Mouse (Mus musculus): ENCODE measurements around the gene Rnf150. TPM values are rescaled to one million over a fixed set of nuclear protein-coding genes. Genes with fewer than 3 reads are reported as not detected.
"Not testable (repeated sequence)": the region's sequence is repeated elsewhere in the genome, so short reads cannot be mapped to it uniquely, and the experiment has no call there.

Gene Rnf150
- polyA plus RNA-seq, 1 experiment from 2014 or later, result 2.1 TPM

DNA sequence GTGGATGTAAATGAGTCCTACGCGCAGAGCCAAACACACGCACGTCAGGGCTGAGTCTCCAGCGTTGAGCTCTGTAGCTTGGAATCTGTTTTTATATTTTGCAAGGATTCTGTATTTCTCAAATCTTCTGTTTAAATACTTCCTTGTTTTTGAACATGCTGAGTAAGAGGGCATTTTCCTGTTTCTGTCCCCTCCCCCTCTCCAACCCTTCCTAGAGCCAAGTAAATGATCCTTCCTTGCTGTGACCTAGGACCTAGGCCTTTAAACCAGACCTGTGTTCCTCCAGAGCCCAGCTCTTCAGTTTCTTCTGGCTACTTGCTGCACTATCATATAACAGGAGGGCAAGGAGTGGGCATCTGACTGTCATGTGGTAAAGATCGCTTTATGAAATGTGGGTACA lies 200.9 kb downstream of the Rnf150 start:
- Histone ChIP-seq H3K27ac (replicated peaks) (no peak overlapping the region), H3K36me3 (no peaks in the 10 kb centered on the region), H3K27me3 (no peaks in the 10 kb centered on the region), H3K4me1 (replicated peaks) (no peaks in the 10 kb centered on the region), H3K9ac (no peak overlapping the region), H3K4me3 (no peak overlapping the region), H3K9me3 (no peaks in the 10 kb centered on the region), H3K4me2 (no peak overlapping the region)
- WGBS, result 92% methylated on average over 6 of the region's 6 CpGs
- no peak for ATAC-seq (ENCODE audit: low FRiP score, low read depth)

DNA sequence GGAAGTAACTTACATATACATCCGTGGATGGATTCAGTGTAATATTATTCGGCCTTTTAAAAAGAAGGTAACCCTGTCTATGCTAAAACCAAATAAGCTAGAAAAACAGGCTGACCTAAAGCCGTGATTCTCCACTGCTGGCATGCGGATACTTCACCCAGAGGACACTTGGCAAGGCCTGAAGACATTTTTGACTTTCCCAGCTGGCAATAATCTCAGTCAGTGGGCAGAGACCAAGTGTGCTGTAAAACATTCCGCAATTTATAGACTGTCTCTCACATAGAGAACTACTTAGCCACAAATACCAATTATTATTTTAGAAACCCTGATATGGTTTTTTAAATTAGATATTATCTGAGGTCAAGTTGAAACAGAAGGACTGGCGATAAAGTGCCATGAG lies 202.9 kb downstream of the Rnf150 start:
- H3K36me3 ChIP-seq, result no peaks in the 10 kb centered on the region
- H3K4me3 ChIP-seq, result no peak overlapping the region
- H3K4me2 ChIP-seq, result no peak overlapping the region
- no peaks in the 10 kb centered on the region for H3K27me3 ChIP-seq
- no peaks in the 10 kb centered on the region for H3K9me3 ChIP-seq
- ATAC-seq (ENCODE audit: low FRiP score, low read depth), result no peak
- no peak overlapping the region for H3K27ac ChIP-seq (replicated peaks)
- H3K9ac ChIP-seq, result no peak overlapping the region
- 89% methylated on average over 6 of the region's 6 CpGs for WGBS
- H3K4me1 ChIP-seq (replicated peaks), result no peaks in the 10 kb centered on the region

- H3K27ac ChIP-seq (replicated peaks), result no peak overlapping the region
- H3K4me1 ChIP-seq (replicated peaks), result no peaks in the 10 kb centered on the region
- no peak for ATAC-seq (ENCODE audit: low FRiP score, low read depth)
- H3K4me2 ChIP-seq, result no peak overlapping the region
- no peaks in the 10 kb centered on the region for H3K36me3 ChIP-seq
- no peak overlapping the region for H3K4me3 ChIP-seq
- H3K9ac ChIP-seq, result no peak overlapping the region
- no peaks in the 10 kb centered on the region for H3K9me3 ChIP-seq
- no peaks in the 10 kb centered on the region for H3K27me3 ChIP-seq
- WGBS, result 86% methylated on average over 3 of the region's 3 CpGs
Measured at GRCm38 (mm10) chr8:83066846-83067245, 203.7 kb downstream of the Rnf150 start.

DNA sequence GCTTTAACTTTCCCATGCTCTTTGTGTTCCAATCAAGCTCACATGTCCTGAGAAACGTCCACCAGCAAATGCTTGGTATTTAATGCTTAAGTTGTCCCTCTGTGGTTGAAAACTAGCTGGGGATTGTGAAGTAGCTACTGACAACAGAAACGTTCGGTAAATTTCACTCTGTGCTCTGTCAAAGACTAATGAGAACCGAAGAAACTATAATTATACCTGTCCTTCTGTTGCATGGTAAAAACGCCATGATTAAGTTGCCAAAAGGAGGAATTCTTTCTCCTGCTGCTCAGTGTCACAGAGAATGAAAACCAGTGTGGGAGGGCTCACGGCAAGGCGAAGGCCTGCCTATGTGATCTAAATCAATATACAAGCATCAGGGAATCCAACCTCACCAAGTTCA lies 204.8 kb downstream of the Rnf150 start:
- H3K4me1 ChIP-seq (replicated peaks), result no peaks in the 10 kb centered on the region
- H3K4me2 ChIP-seq, result no peak overlapping the region
- ATAC-seq (ENCODE audit: low FRiP score, low read depth), result no peak
- H3K9me3 ChIP-seq, result no peaks in the 10 kb centered on the region
- 75% methylated on average over 7 of the region's 7 CpGs for WGBS
- no peaks in the 10 kb centered on the region for H3K27me3 ChIP-seq
- no peak overlapping the region for H3K27ac ChIP-seq (replicated peaks)
- no peak overlapping the region for H3K9ac ChIP-seq
- H3K4me3 ChIP-seq, result no peak overlapping the region
- H3K36me3 ChIP-seq, result no peaks in the 10 kb centered on the region

GRCm38 (mm10) chr8:83074248-83074647 lies 211.1 kb downstream of the Rnf150 start:
- H3K4me2 ChIP-seq, result no peak overlapping the region
- H3K9me3 ChIP-seq, result no peaks in the 10 kb centered on the region
- no peaks in the 10 kb centered on the region for H3K27me3 ChIP-seq
- H3K36me3 ChIP-seq, result no peaks in the 10 kb centered on the region
- no peak for ATAC-seq (ENCODE audit: low FRiP score, low read depth)
- H3K27ac ChIP-seq (replicated peaks), result no peak overlapping the region
- H3K4me1 ChIP-seq (replicated peaks), result no peaks in the 10 kb centered on the region
- 88% methylated on average over 3 of the region's 3 CpGs for WGBS
- no peak overlapping the region for H3K4me3 ChIP-seq
- H3K9ac ChIP-seq, result no peak overlapping the region

- no peaks in the 10 kb centered on the region for H3K36me3 ChIP-seq
- no peak overlapping the region for H3K4me3 ChIP-seq
- WGBS, result 94% methylated on average over 1 of the region's 1 CpGs
- H3K27ac ChIP-seq (replicated peaks), result no peak overlapping the region
- ATAC-seq (ENCODE audit: low FRiP score, low read depth), result peak; percentile 34; the same call in 1 of the 2 replicates
- H3K4me1 ChIP-seq (replicated peaks), result no peaks in the 10 kb centered on the region
- no peak overlapping the region for H3K9ac ChIP-seq
- no peaks in the 10 kb centered on the region for H3K9me3 ChIP-seq
- no peak overlapping the region for H3K4me2 ChIP-seq
- no peaks in the 10 kb centered on the region for H3K27me3 ChIP-seq
Measured at GRCm38 (mm10) chr8:83076621-83077020, 213.5 kb downstream of the Rnf150 start.

DNA sequence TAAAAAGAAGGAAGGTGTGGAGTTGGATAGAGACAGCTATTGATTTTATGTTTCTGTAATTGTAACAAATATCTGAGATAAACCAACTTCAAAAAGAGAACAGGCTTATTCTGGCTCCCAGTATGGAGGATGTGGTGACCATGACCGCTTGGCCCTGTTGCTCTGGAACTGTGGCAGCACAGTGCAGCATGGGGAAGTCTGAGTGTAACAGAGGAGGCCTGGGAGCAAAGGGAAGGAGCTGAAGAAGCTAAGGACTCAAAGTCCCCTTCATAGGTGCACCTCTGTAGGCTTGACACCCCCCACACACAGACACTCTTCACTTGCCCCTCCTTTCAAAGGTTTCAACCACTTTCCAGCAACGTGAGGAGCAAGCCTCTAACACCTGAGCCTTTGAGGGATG lies 214.2 kb downstream of the Rnf150 start:
- no peak for ATAC-seq (ENCODE audit: low FRiP score, low read depth)
- H3K4me3 ChIP-seq, result no peak overlapping the region
- H3K27me3 ChIP-seq, result no peaks in the 10 kb centered on the region
- H3K9me3 ChIP-seq, result no peaks in the 10 kb centered on the region
- H3K27ac ChIP-seq (replicated peaks), result no peak overlapping the region
- no peak overlapping the region for H3K9ac ChIP-seq
- 63% methylated on average over 2 of the region's 2 CpGs for WGBS
- H3K4me2 ChIP-seq, result no peak overlapping the region
- H3K4me1 ChIP-seq (replicated peaks), result no peaks in the 10 kb centered on the region
- no peaks in the 10 kb centered on the region for H3K36me3 ChIP-seq

- H3K27me3 ChIP-seq, result no peaks in the 10 kb centered on the region
- 0 out of 2 replicates have a peak, but pooled peaks have one; percentile 23 for ATAC-seq (ENCODE audit: low FRiP score, low read depth)
- no peak overlapping the region for H3K27ac ChIP-seq (replicated peaks)
- no peak overlapping the region for H3K4me2 ChIP-seq
- no peaks in the 10 kb centered on the region for H3K9me3 ChIP-seq
- no peak overlapping the region for H3K4me3 ChIP-seq
- 71% methylated on average over 12 of the region's 12 CpGs for WGBS
- no peak overlapping the region for H3K9ac ChIP-seq
- H3K36me3 ChIP-seq, result no peaks in the 10 kb centered on the region
- H3K4me1 ChIP-seq (replicated peaks), result no peaks in the 10 kb centered on the region
Measured at GRCm38 (mm10) chr8:83078701-83079533, 215.8 kb downstream of the Rnf150 start.

DNA sequence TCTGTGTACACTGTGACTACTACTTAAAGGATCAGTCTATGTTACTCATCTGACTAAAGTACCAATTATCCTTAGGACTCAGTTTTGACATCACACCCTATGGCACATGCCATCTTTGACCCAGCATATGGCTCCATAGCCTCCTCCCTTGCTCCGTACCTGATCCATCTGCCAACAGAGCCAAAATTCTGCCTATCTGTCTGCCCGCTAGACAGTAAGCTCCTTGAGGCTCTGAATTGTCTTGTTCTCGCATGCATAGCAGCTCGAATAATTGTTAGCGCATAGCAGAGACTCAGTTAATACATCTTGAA lies 216.3 kb downstream of the Rnf150 start:
- H3K4me3 ChIP-seq, result no peak overlapping the region
- H3K4me2 ChIP-seq, result no peak overlapping the region
- H3K27ac ChIP-seq (replicated peaks), result no peak overlapping the region
- no peaks in the 10 kb centered on the region for H3K9me3 ChIP-seq
- no peaks in the 10 kb centered on the region for H3K4me1 ChIP-seq (replicated peaks)
- no peaks in the 10 kb centered on the region for H3K27me3 ChIP-seq
- H3K9ac ChIP-seq, result no peak overlapping the region
- no peaks in the 10 kb centered on the region for H3K36me3 ChIP-seq
- 94% methylated on average over 5 of the region's 5 CpGs for WGBS
- no peak for ATAC-seq (ENCODE audit: low FRiP score, low read depth)

DNA sequence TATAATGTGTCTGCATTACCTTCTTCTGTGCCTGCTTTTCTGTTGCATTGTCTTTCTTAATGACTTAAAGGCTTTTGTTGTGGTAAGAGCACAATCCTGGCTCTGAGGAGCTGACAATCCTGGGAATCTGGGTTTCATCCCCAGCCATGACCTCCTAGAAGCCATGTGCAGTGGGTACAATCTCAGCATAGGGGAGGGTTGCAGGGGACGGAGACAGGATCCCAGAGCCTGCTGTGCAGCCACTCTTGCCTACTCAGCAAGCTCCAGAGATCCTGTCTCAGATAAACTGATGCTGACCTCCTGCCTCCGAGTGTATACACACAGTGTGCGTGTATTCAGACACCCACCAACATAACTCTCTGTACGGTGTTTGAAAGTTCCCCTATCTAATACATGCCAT lies 218.1 kb downstream of the Rnf150 start:
- Histone ChIP-seq H3K27me3 (no peaks in the 10 kb centered on the region), H3K4me2 (no peak overlapping the region), H3K4me3 (no peak overlapping the region), H3K27ac (replicated peaks) (no peak overlapping the region), H3K36me3 (no peaks in the 10 kb centered on the region), H3K9me3 (no peaks in the 10 kb centered on the region), H3K9ac (no peak overlapping the region), H3K4me1 (replicated peaks) (no peaks in the 10 kb centered on the region)
- ATAC-seq (ENCODE audit: low FRiP score, low read depth), result no peak
- WGBS, result 60% methylated on average over 4 of the region's 4 CpGs

DNA sequence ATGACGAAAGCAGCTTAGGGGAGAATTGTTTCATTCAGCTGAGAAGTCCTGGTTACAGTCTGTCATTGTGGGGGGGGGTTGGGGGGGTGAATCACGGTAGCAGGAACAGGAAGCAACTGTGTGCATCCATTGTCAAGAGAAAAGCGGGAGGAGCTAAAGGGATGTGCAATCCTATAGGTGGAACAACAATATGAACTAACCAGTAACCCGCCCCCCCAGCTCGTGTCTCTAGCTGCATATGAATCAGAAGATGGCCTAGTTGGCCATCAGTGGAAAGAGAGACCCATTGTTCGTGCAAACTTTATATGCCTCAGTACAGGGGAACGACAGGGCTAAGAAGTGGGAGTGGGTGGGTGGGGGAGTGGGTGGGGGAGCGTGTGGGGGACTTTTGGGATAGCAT lies 218.7 kb downstream of the Rnf150 start:
- not testable (repeated sequence) for H3K4me2 ChIP-seq; H3K9me3 ChIP-seq; H3K27ac ChIP-seq (replicated peaks); H3K9ac ChIP-seq; H3K27me3 ChIP-seq; H3K4me1 ChIP-seq (replicated peaks); ATAC-seq (ENCODE audit: low FRiP score, low read depth); H3K4me3 ChIP-seq; H3K36me3 ChIP-seq
- WGBS, result 77% methylated on average over 8 of the region's 8 CpGs

- Histone ChIP-seq H3K9ac (no peak overlapping the region), H3K9me3 (no peaks in the 10 kb centered on the region), H3K4me3 (no peak overlapping the region), H3K4me1 (replicated peaks) (no peaks in the 10 kb centered on the region), H3K27me3 (no peaks in the 10 kb centered on the region), H3K36me3 (no peaks in the 10 kb centered on the region), H3K27ac (replicated peaks) (no peak overlapping the region), H3K4me2 (no peak overlapping the region)
- 83% methylated on average over 7 of the region's 7 CpGs for WGBS
- ATAC-seq (ENCODE audit: low FRiP score, low read depth), result no peak
Measured at GRCm38 (mm10) chr8:83082251-83082650, 219.1 kb downstream of the Rnf150 start.

DNA sequence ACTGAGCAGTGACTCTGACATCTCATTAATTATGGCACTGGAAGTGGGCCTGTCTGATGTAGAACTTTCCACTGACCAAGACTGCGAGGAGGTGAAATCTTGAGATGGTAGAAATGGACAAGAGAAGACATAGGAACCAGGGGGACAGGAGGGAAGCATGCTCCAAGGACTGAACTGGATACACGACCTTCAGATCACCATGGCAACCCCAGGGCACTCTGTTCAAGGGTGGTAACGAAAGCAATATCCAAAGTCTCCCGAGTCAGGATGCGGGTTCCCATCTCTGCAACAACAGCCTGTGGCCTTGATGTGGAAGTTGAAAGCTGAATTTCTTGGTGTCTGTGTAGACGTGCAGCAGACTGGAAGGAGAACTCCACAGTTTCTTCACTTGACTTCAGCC lies 220.3 kb downstream of the Rnf150 start:
- H3K4me2 ChIP-seq, result no peak overlapping the region
- H3K27ac ChIP-seq (replicated peaks), result no peak overlapping the region
- H3K4me3 ChIP-seq, result no peak overlapping the region
- no peaks in the 10 kb centered on the region for H3K27me3 ChIP-seq
- 65% methylated on average over 6 of the region's 6 CpGs for WGBS
- H3K9ac ChIP-seq, result no peak overlapping the region
- no peaks in the 10 kb centered on the region for H3K36me3 ChIP-seq
- ATAC-seq (ENCODE audit: low FRiP score, low read depth), result no peak
- no peaks in the 10 kb centered on the region for H3K4me1 ChIP-seq (replicated peaks)
- no peaks in the 10 kb centered on the region for H3K9me3 ChIP-seq

Measured in hindbrain, embryonic 15.5 days (tissue).